Mouse (Mus musculus): ENCODE data around the gene Rpl37. TPM values are rescaled to one million over a fixed set of nuclear protein-coding genes. Genes with fewer than 3 reads are reported as not detected.
"Not testable (repeated sequence)": the region's sequence is repeated elsewhere in the genome, so short reads cannot be mapped to it uniquely, and the experiment has no call there.

Gene Rpl37
- polyA plus RNA-seq, 1 experiment from 2014 or later: 410 TPM

- Histone ChIP-seq H3K4me2 (replicated peaks) (no peak overlapping the region), H3K36me3 (peaks cover 12% of the 10 kb centered on the region), H3K4me1 (replicated peaks) (no peaks in the 10 kb centered on the region), H3K4me3 (replicated peaks) (no peak overlapping the region), H3K27me3 (no peaks in the 10 kb centered on the region), H3K27ac (no peak overlapping the region), H3K9me3 (no peaks in the 10 kb centered on the region), H3K9ac (replicated peaks) (no peak overlapping the region)
- ATAC-seq: no peak
- 80% methylated on average over 5 of the region's 5 CpGs for WGBS
Observed at GRCm38 (mm10) chr15:5128176-5128940, 11.9 kb downstream of the Rpl37 start.

DNA sequence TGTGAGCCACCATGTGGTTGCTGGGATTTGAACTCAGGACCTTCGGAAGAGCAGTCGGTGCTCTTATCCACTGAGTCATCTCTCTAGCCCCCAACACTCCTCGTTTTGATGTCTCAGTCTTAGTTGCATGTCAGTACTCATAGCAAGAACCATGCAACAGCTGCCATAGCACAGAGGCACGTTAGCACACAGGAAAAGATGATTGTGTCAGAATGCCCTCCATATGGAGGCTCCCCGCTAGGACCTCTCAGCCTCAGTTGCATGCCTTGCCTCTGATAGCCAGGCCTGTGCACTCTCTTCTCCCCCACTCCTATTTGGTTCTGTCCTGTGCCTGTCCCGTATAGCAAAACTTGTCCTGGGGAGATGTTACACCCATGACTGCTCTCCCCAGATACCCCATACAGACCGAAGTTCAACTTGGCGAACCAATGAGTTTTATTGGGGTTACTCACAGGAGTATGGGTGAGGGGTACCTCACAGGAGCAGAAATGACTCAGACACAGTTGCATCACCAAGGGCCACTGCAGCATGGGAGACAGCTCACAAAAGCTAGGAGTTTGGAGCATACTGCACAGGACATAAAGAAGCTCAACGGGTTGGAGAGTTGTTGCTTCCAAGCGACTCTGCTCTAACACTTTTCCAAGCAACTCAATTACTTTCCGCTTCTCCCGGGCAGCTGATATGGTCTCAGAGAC, 12.8 kb downstream of the Rpl37 start:
- ATAC-seq: no peak
- H3K27me3 ChIP-seq: no peaks in the 10 kb centered on the region
- no peak overlapping the region for H3K9ac ChIP-seq (replicated peaks)
- H3K36me3 ChIP-seq: peaks cover 9% of the 10 kb centered on the region
- no peak overlapping the region for H3K4me3 ChIP-seq (replicated peaks)
- 94% methylated on average over 12 of the region's 12 CpGs for WGBS
- no peak overlapping the region for H3K27ac ChIP-seq
- H3K9me3 ChIP-seq: no peaks in the 10 kb centered on the region
- no peaks in the 10 kb centered on the region for H3K4me1 ChIP-seq (replicated peaks)
- H3K4me2 ChIP-seq (replicated peaks): no peak overlapping the region

GRCm38 (mm10) chr15:5130887-5131668, 14.6 kb downstream of the Rpl37 start:
- H3K9me3 ChIP-seq; H3K36me3 ChIP-seq; H3K4me3 ChIP-seq (replicated peaks); H3K4me1 ChIP-seq (replicated peaks); ATAC-seq; H3K9ac ChIP-seq (replicated peaks); H3K4me2 ChIP-seq (replicated peaks); H3K27ac ChIP-seq; H3K27me3 ChIP-seq: not testable (repeated sequence)
- 90% methylated on average over 14 of the region's 14 CpGs for WGBS

GRCm38 (mm10) chr15:5133301-5133700, 16.9 kb downstream of the Rpl37 start:
- Histone ChIP-seq H3K4me3 (replicated peaks) (no peak overlapping the region), H3K4me2 (replicated peaks) (no peak overlapping the region), H3K27ac (no peak overlapping the region), H3K27me3 (no peaks in the 10 kb centered on the region), H3K9me3 (no peaks in the 10 kb centered on the region), H3K4me1 (replicated peaks) (no peaks in the 10 kb centered on the region; the same call in 1 of the 2 replicates), H3K9ac (replicated peaks) (no peak overlapping the region), H3K36me3 (no peaks in the 10 kb centered on the region)
- WGBS: 51% methylated on average over 3 of the region's 3 CpGs
- no peak for ATAC-seq

- 65% methylated on average over 3 of the region's 3 CpGs for WGBS
- Histone ChIP-seq H3K4me1 (replicated peaks) (no peaks in the 10 kb centered on the region; the same call in 1 of the 2 replicates), H3K36me3 (no peaks in the 10 kb centered on the region), H3K4me2 (replicated peaks) (no peak overlapping the region), H3K27me3 (no peaks in the 10 kb centered on the region), H3K9me3 (no peaks in the 10 kb centered on the region), H3K27ac (no peak overlapping the region), H3K9ac (replicated peaks) (no peak overlapping the region), H3K4me3 (replicated peaks) (no peak overlapping the region)
- no peak for ATAC-seq
Observed at GRCm38 (mm10) chr15:5134179-5134578, 17.7 kb downstream of the Rpl37 start.

- H3K9ac ChIP-seq (replicated peaks): no peak overlapping the region
- H3K4me2 ChIP-seq (replicated peaks): no peak overlapping the region
- H3K9me3 ChIP-seq: no peaks in the 10 kb centered on the region
- H3K27ac ChIP-seq: no peak overlapping the region
- 84% methylated on average over 8 of the region's 8 CpGs for WGBS
- H3K36me3 ChIP-seq: no peaks in the 10 kb centered on the region
- no peaks in the 10 kb centered on the region; the same call in 1 of the 2 replicates for H3K4me1 ChIP-seq (replicated peaks)
- no peak for ATAC-seq
- no peak overlapping the region for H3K4me3 ChIP-seq (replicated peaks)
- no peaks in the 10 kb centered on the region for H3K27me3 ChIP-seq
Observed at GRCm38 (mm10) chr15:5134945-5135483, 18.6 kb downstream of the Rpl37 start.

DNA sequence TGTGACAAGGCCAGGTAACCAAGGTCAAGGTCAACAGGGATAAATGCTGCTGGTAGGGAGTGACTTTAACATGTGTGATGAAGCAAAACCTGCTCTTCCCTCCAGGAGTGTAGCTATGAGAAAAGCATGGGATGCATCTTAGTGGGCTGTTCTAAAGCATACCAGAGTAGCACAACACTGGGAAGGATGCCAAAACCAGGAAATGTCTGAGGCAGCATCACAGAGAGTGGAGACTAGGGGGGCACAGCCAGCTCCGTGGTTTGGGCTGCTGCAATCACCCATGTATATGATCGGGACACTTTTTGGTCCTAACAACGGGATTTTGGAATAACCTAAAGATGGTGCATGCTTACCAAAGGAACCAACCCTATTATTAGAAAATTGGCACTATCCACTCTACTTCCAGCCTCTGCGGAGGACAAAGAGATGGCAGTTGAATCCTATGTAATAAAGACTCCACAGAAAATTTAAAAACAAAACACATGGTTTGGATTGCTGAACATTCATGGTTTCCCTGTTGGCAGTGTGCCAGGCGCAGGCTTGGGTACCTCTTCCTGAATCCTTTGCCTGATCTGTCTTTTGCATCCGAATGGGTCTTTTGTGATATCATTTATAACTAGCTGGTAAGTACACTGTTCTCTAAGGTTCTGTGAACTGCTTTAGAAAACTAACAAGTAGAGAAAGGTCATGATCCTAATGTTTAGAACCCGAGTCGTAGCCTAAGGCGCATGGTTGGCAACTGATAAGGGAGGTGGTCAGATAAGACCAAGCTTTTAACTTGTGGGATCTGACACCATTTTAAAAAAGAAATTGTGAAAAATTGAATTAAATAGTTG, 21.8 kb downstream of the Rpl37 start:
- Histone ChIP-seq H3K4me1 (replicated peaks) (no peaks in the 10 kb centered on the region; the same call in 1 of the 2 replicates), H3K4me2 (replicated peaks) (no peak overlapping the region), H3K27me3 (no peaks in the 10 kb centered on the region), H3K4me3 (replicated peaks) (no peak overlapping the region), H3K36me3 (no peaks in the 10 kb centered on the region), H3K27ac (no peak overlapping the region), H3K9ac (replicated peaks) (no peak overlapping the region), H3K9me3 (no peaks in the 10 kb centered on the region)
- WGBS: 79% methylated on average over 9 of the region's 9 CpGs
- peak; percentile 69 for ATAC-seq

- no peak for ATAC-seq
- WGBS: 95% methylated on average over 2 of the region's 2 CpGs
- no peaks in the 10 kb centered on the region for H3K9me3 ChIP-seq
- H3K27ac ChIP-seq: no peak overlapping the region
- peaks cover under 1% of the 10 kb centered on the region for H3K4me1 ChIP-seq (replicated peaks)
- no peak overlapping the region for H3K4me2 ChIP-seq (replicated peaks)
- H3K9ac ChIP-seq (replicated peaks): no peak overlapping the region
- no peaks in the 10 kb centered on the region for H3K36me3 ChIP-seq
- no peak overlapping the region for H3K4me3 ChIP-seq (replicated peaks)
- no peaks in the 10 kb centered on the region for H3K27me3 ChIP-seq
Observed at GRCm38 (mm10) chr15:5139366-5139765, 22.9 kb downstream of the Rpl37 start.

- Histone ChIP-seq H3K4me3 (replicated peaks) (no peak overlapping the region), H3K4me2 (replicated peaks) (no peak overlapping the region), H3K9ac (replicated peaks) (no peak overlapping the region), H3K9me3 (no peaks in the 10 kb centered on the region), H3K27me3 (no peaks in the 10 kb centered on the region), H3K4me1 (replicated peaks) (peaks cover 5% of the 10 kb centered on the region), H3K36me3 (no peaks in the 10 kb centered on the region), H3K27ac (no peak overlapping the region)
- ATAC-seq: no peak
- WGBS: 87% methylated on average over 7 of the region's 7 CpGs
Observed at GRCm38 (mm10) chr15:5139863-5140262, 23.4 kb downstream of the Rpl37 start.

DNA sequence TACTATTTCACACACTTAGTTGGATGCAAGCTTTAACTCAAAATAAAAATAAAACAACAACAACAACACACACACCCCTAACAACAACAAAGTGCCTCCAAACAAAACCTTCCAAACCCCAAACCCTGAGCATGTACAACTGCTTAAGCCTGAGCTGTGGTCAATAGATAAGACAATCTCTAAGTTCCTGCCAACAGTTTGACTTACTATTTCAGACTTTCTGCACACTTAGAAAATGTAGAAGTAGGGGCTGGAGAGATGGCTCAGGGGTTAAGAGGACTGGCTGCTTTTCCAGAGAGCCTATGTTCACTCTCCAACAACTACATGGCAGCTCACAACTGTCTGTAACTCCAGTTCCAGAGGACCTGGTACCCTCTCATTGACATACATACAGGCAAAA, 23.9 kb downstream of the Rpl37 start:
- H3K9ac ChIP-seq (replicated peaks): no peak overlapping the region
- no peaks in the 10 kb centered on the region for H3K36me3 ChIP-seq
- no peaks in the 10 kb centered on the region for H3K27me3 ChIP-seq
- no peak overlapping the region for H3K4me2 ChIP-seq (replicated peaks)
- H3K27ac ChIP-seq: no peak overlapping the region
- peaks cover 10% of the 10 kb centered on the region for H3K4me1 ChIP-seq (replicated peaks)
- no peak overlapping the region for H3K4me3 ChIP-seq (replicated peaks)
- ATAC-seq: no peak
- no peaks in the 10 kb centered on the region for H3K9me3 ChIP-seq

- Histone ChIP-seq H3K9ac (replicated peaks) (no peak overlapping the region), H3K4me3 (replicated peaks) (no peak overlapping the region), H3K9me3 (no peaks in the 10 kb centered on the region), H3K4me2 (replicated peaks) (no peak overlapping the region), H3K36me3 (no peaks in the 10 kb centered on the region), H3K4me1 (replicated peaks) (peaks cover 14% of the 10 kb centered on the region), H3K27ac (no peak overlapping the region), H3K27me3 (no peaks in the 10 kb centered on the region)
- ATAC-seq: no peak
- 72% methylated on average over 5 of the region's 5 CpGs for WGBS
Observed at GRCm38 (mm10) chr15:5142047-5142446, 25.6 kb downstream of the Rpl37 start.
